ENCODE assay signal across 33 mouse cellular contexts in genomic region chr10:47028765-47029164, GRCm38 (mm10).
"Had no signal": no experiment of that assay in that cellular context is flagged by ENCODE, and none has a peak within 500 bp of the region (broad histone marks: within the 10 kb centered on the region; RNA-seq: fewer than 3 reads in every experiment).

No protein-coding gene starts in this region.

- DNase-seq: heart, postnatal 10 days; heart, postnatal 36 days; heart, postnatal 4 days; kidney, adult 11 months; kidney, adult 18-20 months; kidney, adult 2 months; kidney, adult 8-10 months; kidney, adult 9 months; kidney, postnatal 10 days; kidney, postnatal 14 days; kidney, postnatal 25 days; kidney, postnatal 36 days; kidney, postnatal 4 days; layer of hippocampus, adult 9-11 months; layer of hippocampus, postnatal 36 days had no signal

- H3K4me3 ChIP-seq: heart, embryonic 12.5 days; heart, embryonic 13.5 days; heart, embryonic 15.5 days; hindbrain, embryonic 10.5 days; hindbrain, embryonic 12.5 days; hindbrain, embryonic 13.5 days; hindbrain, embryonic 15.5 days; intestine, embryonic 15.5 days; kidney, embryonic 15.5 days; layer of hippocampus, adult 2 months had no signal

- H3K27me3 ChIP-seq: heart, embryonic 12.5 days; heart, embryonic 13.5 days; heart, embryonic 15.5 days; hindbrain, embryonic 12.5 days; hindbrain, embryonic 13.5 days; hindbrain, embryonic 15.5 days; intestine, embryonic 15.5 days; kidney, embryonic 15.5 days had no signal

- H3K27ac ChIP-seq: heart, embryonic 13.5 days; heart, embryonic 15.5 days; hindbrain, embryonic 10.5 days; hindbrain, embryonic 12.5 days; hindbrain, embryonic 13.5 days; hindbrain, embryonic 14.5 days; hindbrain, embryonic 15.5 days; hindbrain, postnatal 0 days; intestine, embryonic 15.5 days; kidney, embryonic 15.5 days; kidney, postnatal 0 days; layer of hippocampus, adult 2 months had no signal

- H3K4me1 ChIP-seq: heart, embryonic 12.5 days; heart, embryonic 13.5 days; heart, embryonic 15.5 days; hindbrain, embryonic 10.5 days; hindbrain, embryonic 12.5 days; hindbrain, embryonic 13.5 days; hindbrain, embryonic 15.5 days; intestine, embryonic 15.5 days; kidney, embryonic 15.5 days had no signal

- H3K4me2 ChIP-seq: heart, embryonic 11.5 days; heart, embryonic 12.5 days; heart, embryonic 13.5 days; heart, embryonic 15.5 days; hindbrain, embryonic 12.5 days; hindbrain, embryonic 13.5 days; hindbrain, embryonic 14.5 days; hindbrain, embryonic 15.5 days; intestine, embryonic 15.5 days; kidney, embryonic 15.5 days had no signal

- H3K36me3 ChIP-seq: heart, embryonic 12.5 days; heart, embryonic 13.5 days; heart, embryonic 15.5 days; hindbrain, embryonic 10.5 days; hindbrain, embryonic 12.5 days; hindbrain, embryonic 13.5 days; hindbrain, embryonic 15.5 days; intestine, embryonic 15.5 days; kidney, embryonic 15.5 days had no signal

- H3K9me3 ChIP-seq: heart, embryonic 12.5 days; heart, embryonic 13.5 days; heart, embryonic 15.5 days; hindbrain, embryonic 10.5 days; hindbrain, embryonic 12.5 days; hindbrain, embryonic 13.5 days; hindbrain, embryonic 15.5 days; intestine, embryonic 15.5 days; kidney, embryonic 15.5 days had no signal

- H3K9ac ChIP-seq: heart, embryonic 12.5 days; heart, embryonic 13.5 days; heart, embryonic 15.5 days; hindbrain, embryonic 12.5 days; hindbrain, embryonic 13.5 days; hindbrain, embryonic 14.5 days; hindbrain, embryonic 15.5 days; intestine, embryonic 15.5 days; kidney, embryonic 15.5 days had no signal

- ATAC-seq: hindbrain, embryonic 16.5 days; hindbrain, postnatal 0 days; inflammation-experienced regulatory T-cells, adult 6 months; intestine, embryonic 15.5 days; intestine, embryonic 16.5 days; intestine, postnatal 0 days had no signal
